Mouse (Mus musculus) small intestine, adult 2 months (tissue): ENCODE results near the gene Tes.

Experiments used
- CTCF ChIP-seq: fragments of 200-500 bp; IDR thresholded peaks from 2 replicates; pipeline ENCODE4 v1.5.1; 2012; ENCODE audit warnings: low read depth, mild to moderate bottlenecking, control low read depth, inconsistent platforms, low read length, moderate library complexity, mixed read lengths; ENCODE audit not compliant: insufficient replicate concordance, insufficient read length; ENCODE audit errors: extremely low read depth
- POLR2A ChIP-seq: fragments of 200-500 bp; IDR thresholded peaks from 2 replicates; pipeline ENCODE4 v1.6.1; 2012; ENCODE audit warnings: low read depth, mild to moderate bottlenecking, control low read depth, inconsistent platforms, low read length, moderate library complexity

DNA sequence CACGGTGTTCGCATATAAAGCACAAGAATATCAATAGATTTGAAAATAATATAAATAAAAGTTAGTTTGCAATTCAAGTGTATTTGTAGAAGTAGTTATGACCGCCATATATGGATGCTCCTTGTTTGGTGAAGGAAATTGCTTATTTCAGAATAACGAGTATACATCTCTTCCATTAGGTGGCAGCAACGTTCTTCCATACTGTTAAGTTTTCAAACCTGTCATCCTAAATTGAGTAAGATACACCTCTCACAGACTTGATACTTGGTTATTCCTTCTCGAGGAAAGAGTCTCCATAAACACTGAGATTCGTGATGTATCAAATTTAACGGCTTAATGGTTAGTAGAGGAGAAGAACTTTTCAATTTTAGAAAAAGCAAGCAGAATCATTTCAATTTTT is 37.4 kb upstream of the Tes start:
- TF ChIP-seq CTCF (no peak), POLR2A (no peak)
